Mouse (Mus musculus): ENCODE data around the gene Gm11444. TPM values are rescaled to one million over a fixed set of nuclear protein-coding genes. Genes with fewer than 3 reads are reported as not detected.

The Gm11444 gene
- not detected in 2 replicates for total RNA-seq (2017)

- ATAC-seq (ENCODE audit: extremely low read depth, insufficient number of reproducible peaks, low FRiP score, poor library complexity, severe bottlenecking), result no peak
Measured at GRCm38 (mm10) chr11:85850233-85850632, at the start of gene Gm11444. TSS of gene Gm11444 (minus strand) at chr11:85850333.

GRCm38 (mm10) chr11:85896335-85896985, 46.3 kb upstream of the Gm11444 start:
- ATAC-seq (ENCODE audit: extremely low read depth, insufficient number of reproducible peaks, low FRiP score, poor library complexity, severe bottlenecking), result no peak

- ATAC-seq (ENCODE audit: extremely low read depth, insufficient number of reproducible peaks, low FRiP score, poor library complexity, severe bottlenecking), result no peak
Measured at GRCm38 (mm10) chr11:85894731-85895545, 44.8 kb upstream of the Gm11444 start.

DNA sequence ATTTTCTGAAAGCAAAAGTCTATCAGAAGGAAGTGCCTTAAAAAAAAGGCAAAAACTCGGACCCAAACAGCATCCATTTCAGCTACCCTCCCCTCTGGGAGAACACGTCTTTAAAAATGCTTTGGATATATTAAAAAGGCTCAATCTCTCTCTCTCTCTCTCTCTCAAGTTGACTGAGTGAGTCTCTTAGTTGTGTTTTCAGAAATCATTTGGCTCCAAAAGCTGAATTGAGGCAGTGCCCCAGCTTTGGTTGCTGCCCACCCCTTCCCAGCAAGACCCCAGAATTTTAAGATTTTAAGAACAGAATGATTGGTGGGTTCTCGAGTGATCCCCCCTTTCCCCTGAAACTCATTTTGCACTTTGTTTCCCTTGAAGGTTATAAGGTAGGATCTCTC, 44.0 kb upstream of the Gm11444 start:
- no peak for ATAC-seq (ENCODE audit: extremely low read depth, insufficient number of reproducible peaks, low FRiP score, poor library complexity, severe bottlenecking)

DNA sequence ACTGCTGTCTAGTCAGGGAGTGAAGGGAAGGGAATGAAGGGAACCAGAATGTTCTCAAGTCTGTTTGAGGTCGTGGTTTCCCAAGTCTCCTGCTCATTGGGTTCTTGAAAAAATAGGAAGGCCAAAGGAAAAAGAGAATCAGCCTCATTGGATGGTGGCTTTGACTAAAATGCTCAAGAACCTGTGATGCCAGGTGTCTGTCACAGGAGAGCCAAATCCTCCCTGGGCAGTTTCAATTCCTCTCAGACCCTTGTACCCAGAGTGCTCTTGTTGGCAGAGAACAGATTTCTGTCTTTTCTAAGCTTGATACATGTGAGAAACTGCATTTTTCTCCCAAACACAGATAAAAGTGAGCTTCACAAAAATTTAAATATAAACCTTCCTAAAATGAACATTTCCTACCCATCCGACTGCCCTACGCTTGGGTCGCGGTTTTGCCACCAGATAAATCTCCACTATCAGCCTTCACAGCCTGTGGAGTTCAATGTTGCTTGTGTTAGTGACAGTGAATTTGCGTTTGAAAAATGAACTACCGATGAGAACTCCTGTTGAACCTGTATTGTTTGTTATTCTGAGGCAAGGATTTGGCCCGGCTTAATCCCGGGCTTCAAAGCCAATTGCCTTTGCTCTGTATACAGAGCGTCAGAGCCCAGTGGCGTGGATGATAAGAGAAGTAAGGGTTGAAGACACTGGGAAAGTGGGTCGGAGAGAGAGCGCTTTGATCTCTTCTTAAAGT, 43.4 kb upstream of the Gm11444 start:
- no peak for ATAC-seq (ENCODE audit: extremely low read depth, insufficient number of reproducible peaks, low FRiP score, poor library complexity, severe bottlenecking)

- ATAC-seq (ENCODE audit: extremely low read depth, insufficient number of reproducible peaks, low FRiP score, poor library complexity, severe bottlenecking), result no peak
Measured at GRCm38 (mm10) chr11:85892771-85893170, 42.6 kb upstream of the Gm11444 start.

- no peak for ATAC-seq (ENCODE audit: extremely low read depth, insufficient number of reproducible peaks, low FRiP score, poor library complexity, severe bottlenecking)
Measured at GRCm38 (mm10) chr11:85891692-85892040, 41.5 kb upstream of the Gm11444 start.

DNA sequence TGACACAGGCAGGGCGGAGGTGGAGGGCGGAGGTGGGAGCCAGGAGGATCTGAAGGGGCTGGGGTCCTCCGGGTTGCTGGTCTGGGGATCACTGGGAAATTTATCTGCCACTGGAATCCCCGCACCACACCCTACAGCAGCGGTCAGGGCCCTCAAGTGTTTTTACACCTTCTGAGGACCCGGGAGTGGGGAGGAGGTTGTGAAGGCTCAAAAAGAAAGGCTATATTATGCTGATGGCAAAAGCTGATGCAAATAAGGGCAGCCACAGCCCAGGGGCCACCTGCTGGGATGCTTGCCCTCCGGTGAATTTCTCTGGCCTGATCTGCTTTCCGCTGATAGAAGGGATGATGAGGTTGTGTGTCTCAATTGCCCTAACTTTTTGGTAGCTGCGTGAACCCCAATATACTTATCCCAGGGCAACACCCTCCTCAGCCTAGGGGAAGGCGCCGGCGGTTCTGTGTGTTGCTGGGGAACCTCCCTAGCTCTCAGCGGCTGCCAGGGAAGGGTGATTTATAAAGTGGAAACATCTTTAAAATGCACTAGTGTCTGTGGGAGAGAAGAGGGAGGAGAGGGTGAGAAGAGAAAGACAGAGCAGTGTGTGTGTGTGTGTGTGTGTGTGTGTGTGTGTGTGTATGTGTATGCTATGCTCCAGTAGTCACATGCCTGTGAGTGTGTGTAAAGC, 41.0 kb upstream of the Gm11444 start:
- no peak for ATAC-seq (ENCODE audit: extremely low read depth, insufficient number of reproducible peaks, low FRiP score, poor library complexity, severe bottlenecking)

GRCm38 (mm10) chr11:85890563-85890845, 40.4 kb upstream of the Gm11444 start:
- ATAC-seq (ENCODE audit: extremely low read depth, insufficient number of reproducible peaks, low FRiP score, poor library complexity, severe bottlenecking), result no peak

- ATAC-seq (ENCODE audit: extremely low read depth, insufficient number of reproducible peaks, low FRiP score, poor library complexity, severe bottlenecking), result no peak
Measured at GRCm38 (mm10) chr11:85889730-85890562, 39.8 kb upstream of the Gm11444 start.

DNA sequence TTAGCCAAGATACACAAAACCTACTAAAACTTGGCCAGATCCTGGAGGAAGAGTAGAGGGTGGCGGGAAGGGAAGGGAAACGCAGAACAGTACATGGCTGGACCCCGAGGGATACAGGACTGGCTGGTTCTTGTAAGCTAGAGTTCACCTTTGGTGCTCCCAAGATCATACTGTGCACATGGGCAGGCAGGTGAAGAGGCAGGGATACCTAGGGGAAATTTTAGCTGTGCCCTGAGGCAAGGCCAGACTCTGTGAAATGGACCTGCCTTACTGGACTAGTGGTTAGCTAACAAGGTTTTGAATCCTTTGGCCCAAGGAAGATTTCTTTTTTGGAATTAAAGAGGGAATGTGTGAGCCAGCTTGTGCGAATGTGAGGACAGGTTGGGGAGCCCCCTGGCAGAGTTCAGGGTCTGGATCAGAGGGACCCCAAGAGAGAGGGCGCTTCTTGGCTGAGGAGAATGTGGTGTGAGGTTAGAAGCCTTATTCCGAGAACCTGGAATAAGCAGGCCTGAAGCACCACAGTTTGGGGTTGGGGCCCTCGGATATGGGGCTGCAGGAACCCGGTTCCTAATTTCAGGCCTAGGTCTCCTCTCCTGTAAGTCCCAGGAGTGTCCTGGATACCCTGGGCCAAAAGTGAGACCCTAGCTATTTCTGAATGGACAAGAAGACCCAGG, 39.1 kb upstream of the Gm11444 start:
- ATAC-seq (ENCODE audit: extremely low read depth, insufficient number of reproducible peaks, low FRiP score, poor library complexity, severe bottlenecking), result no peak

DNA sequence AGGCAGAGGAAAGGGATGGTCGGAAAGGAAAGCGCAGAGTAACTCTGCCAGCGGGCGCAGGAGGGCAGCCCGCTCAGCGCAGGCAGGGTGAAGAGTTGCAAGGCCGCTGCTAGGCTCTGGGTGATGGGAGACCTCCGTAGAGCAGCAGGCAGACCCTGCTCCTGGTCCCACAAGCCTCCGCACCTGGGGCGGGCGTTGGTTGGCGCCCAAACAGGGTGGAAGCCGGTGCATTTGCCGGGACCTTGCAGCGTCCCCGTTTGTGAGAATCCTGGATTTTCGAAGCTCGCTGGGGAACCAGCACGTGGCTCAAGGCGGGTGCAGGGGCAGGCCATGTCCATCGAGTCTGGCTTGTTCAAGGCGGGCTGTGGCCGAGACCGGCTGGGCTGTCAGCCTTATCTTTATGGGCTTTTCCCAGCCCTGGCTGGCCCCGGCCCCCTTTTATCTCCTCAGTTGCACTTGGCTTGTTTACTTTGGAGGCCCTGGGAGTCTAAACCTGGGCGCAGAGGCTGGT, 38.4 kb upstream of the Gm11444 start:
- no peak for ATAC-seq (ENCODE audit: extremely low read depth, insufficient number of reproducible peaks, low FRiP score, poor library complexity, severe bottlenecking)

GRCm38 (mm10) chr11:85887801-85888450, 37.8 kb upstream of the Gm11444 start:
- no peak for ATAC-seq (ENCODE audit: extremely low read depth, insufficient number of reproducible peaks, low FRiP score, poor library complexity, severe bottlenecking)

DNA sequence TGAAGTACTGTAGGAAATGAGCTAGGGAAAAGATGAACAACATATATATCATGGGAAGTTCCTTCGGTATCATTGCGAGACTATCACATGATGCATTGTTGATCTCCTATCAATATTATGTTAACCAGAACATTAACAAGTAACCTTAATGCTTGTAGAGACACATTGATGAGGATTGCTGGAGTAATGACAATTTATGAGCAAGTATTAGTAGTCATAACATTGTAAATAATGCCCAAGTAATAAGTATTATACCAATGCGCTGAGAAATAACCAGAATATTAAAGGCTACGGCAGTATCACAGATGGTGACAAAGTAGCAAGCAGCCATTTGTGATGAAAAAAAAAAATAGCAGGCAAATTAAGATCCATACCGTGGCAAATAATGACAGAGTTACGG, 37.1 kb upstream of the Gm11444 start:
- ATAC-seq (ENCODE audit: extremely low read depth, insufficient number of reproducible peaks, low FRiP score, poor library complexity, severe bottlenecking), result no peak

DNA sequence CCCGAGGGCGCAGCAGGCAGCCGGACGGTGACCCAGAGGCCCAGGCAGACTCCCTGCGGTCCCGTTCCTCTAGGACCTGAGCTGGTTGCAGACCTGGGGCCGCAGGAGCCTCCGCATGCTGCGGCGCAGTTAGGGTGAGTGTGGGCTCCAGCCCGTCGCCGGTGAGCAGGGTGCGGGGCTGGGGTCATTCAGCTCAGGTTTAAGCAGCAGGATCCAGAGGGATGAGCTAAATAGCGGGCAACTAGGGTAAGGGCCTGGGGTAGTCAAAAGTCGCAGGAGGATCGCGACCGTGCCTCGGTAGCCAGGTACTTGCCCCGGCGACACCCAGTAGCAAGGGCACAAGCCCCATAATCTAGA, 36.3 kb upstream of the Gm11444 start:
- ATAC-seq (ENCODE audit: extremely low read depth, insufficient number of reproducible peaks, low FRiP score, poor library complexity, severe bottlenecking), result no peak

GRCm38 (mm10) chr11:85885665-85886428, 35.7 kb upstream of the Gm11444 start, which contains the start of gene Tbx4:
TSS of gene Tbx4 (plus strand) at chr11:85886422.
- ATAC-seq (ENCODE audit: extremely low read depth, insufficient number of reproducible peaks, low FRiP score, poor library complexity, severe bottlenecking), result no peak

DNA sequence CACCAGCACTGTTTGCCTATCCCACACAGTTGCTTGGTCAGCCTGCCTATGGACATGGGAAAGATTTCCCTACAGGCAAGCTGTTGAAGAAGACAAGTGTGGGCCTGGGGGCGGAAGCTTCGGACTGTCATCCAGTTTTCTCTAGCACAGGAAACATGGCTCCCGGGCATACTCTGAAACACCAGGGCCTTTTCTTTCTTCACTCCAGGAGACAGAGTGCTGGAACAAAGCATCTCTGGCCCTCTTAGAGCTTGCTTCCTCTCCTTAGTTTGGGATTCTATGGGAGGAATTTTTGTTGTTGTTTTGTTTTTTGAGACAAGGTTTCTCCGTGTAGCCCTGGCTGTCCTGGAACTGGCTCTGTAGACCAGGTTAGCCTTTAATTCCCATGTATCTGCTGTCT, 34.4 kb upstream of the Gm11444 start:
- ATAC-seq (ENCODE audit: extremely low read depth, insufficient number of reproducible peaks, low FRiP score, poor library complexity, severe bottlenecking), result no peak

Measured in neutrophil, adult 5-6 weeks (primary cell).